Mouse (Mus musculus): Measurements from ENCODE around the gene Oas1c. TPM values are rescaled to one million over a fixed set of nuclear protein-coding genes. Genes with fewer than 3 reads are reported as not detected.
"Not testable (repeated sequence)": the region's sequence is repeated elsewhere in the genome, so short reads cannot be mapped to it uniquely, and the experiment has no call there.

The Oas1c gene
- polyA plus RNA-seq, 1 experiment from 2014 or later, result 3.1 TPM

DNA sequence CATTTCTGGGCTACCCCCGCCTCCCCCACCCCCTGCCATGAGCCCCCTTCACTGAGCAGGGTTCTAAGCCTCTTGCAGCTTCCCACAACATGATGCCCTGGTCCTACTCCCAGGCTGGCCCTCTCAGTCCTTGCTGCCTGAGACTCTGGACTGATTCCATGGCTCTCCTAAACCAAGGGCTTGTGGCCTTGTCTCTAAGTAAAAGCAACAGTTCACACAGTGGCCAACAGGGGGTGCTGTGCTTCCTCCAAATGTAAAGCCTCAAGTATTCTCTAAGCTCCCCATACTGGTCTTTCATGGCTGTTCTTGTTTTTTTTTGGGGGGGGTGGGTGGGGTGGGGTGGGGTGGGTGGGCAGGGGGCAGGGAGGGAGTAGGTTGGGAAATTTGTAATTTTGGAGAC is 5.9 kb downstream of the Oas1c start:
- Histone ChIP-seq H3K79me2 (ENCODE audit: inconsistent target) (no peaks in the 10 kb centered on the region), H3K36me3 (ENCODE audit: inconsistent target) (peaks cover 12% of the 10 kb centered on the region; the same call in 1 of the 2 replicates), H3K27ac (no peak overlapping the region), H3K4me3 (ENCODE audit: inconsistent target) (no peak overlapping the region)
- WGBS (ENCODE audit: missing documents), result 100% methylated on average over 1 of the region's 1 CpGs

DNA sequence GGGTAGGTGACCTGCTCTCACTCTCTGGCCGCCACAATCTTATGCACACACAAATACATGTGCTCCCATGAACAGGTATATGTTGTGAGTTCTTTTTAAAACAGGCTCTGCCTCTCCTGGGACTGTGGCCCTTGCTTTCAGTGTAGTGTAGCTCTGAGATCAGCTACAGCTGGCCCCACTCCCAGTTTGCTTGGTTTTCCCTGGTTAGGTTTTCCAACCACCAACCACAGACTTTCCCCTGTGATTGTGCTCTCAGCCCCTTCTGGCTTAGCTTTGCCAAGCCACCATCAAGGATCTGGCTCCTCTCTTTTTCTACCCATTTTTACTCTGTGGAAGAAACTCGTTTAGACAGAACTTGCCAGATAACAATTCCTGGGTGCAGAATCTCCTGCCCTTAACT is 8.7 kb downstream of the Oas1c start:
- H3K4me3 ChIP-seq (ENCODE audit: inconsistent target), result no peak overlapping the region
- 59% methylated on average over 2 of the region's 2 CpGs for WGBS (ENCODE audit: missing documents)

DNA sequence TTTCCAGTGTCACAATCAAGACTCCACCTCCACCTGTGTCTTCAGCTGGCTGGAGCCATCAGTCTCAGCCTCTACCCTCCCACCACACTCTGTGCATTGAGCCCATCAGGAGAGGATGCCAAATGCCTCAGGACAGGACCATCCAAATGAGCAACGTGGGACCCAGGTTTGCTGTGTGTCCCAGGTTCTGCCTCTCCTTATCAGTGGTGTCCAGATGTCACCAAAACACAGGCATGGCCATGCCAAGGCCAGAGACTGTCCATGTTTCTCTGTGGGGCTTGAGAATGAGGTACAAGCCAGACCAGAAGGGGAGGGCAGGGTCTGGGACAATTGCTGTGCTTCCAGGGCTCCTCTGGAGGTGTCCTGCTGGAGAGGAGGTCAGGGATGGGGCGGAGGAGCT is 13.4 kb downstream of the Oas1c start:
- not testable (repeated sequence) for H3K36me3 ChIP-seq (ENCODE audit: inconsistent target); H3K4me3 ChIP-seq (ENCODE audit: inconsistent target); H3K79me2 ChIP-seq (ENCODE audit: inconsistent target); H3K27ac ChIP-seq
- WGBS (ENCODE audit: missing documents), result 44% methylated on average over 1 of the region's 2 CpGs

More for the DNA sequence above, 8.7 kb downstream of the Oas1c start:
- Histone ChIP-seq H3K36me3 (ENCODE audit: inconsistent target) (peaks cover 12% of the 10 kb centered on the region; the same call in 1 of the 2 replicates), H3K79me2 (ENCODE audit: inconsistent target) (no peaks in the 10 kb centered on the region), H3K27ac (no peak overlapping the region)

DNA sequence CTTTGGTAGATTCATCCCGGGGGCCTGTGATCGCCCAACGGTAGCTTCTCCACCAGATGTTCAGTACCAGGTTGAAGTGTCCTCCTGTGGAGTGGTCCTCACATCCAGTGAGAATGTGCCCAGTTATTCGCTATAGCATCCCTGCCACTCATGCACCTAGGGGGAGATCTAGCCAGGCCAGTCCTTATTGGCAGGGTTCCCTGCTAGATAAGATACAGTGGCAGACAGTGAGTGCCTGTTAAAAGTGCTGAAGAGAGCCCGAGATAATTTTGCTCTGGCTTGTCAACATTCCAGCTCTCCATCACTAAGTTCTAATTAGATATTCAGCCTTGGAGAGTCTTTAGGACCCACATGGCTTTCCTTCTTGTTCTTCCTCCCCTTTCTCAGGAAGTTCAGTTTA is 14.2 kb downstream of the Oas1c start:
- 87% methylated on average over 5 of the region's 5 CpGs for WGBS (ENCODE audit: missing documents)

DNA sequence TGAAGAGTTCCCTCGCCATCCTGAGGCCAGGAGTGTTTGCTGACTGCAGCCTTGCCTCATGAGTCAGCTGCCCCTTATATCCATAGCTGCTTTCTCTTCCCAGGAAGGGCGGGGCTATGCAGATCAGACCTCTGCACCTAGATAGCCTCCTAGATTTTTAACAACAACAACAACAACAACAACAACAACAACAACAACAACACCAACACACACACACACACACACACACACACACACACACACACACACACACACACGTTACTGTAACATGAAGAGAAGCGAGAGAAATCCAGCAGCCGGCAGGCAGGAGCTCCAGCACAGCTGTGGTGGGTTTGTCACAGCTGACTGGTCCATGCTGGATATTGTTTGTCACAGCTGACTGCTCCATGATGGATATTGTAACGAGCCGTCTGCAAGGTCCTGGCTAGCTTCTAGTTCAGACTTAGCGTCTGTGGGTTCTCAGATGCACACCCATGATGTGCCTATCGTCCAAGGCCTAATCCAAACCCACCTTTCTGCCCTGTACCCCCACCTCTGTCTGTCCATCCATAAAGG is 16.8 kb downstream of the Oas1c start, which contains the start of gene Oas1e:
Gene Oas1e, minus strand, starts transcription at position 51 of the 555 bp plus-strand sequence.
- H3K36me3 ChIP-seq (ENCODE audit: inconsistent target); H3K79me2 ChIP-seq (ENCODE audit: inconsistent target); H3K27ac ChIP-seq; H3K4me3 ChIP-seq (ENCODE audit: inconsistent target): not testable (repeated sequence)
- 89% methylated on average over 9 of the region's 9 CpGs for WGBS (ENCODE audit: missing documents)

More for the DNA sequence above, 14.2 kb downstream of the Oas1c start:
- H3K27ac ChIP-seq; H3K36me3 ChIP-seq (ENCODE audit: inconsistent target); H3K4me3 ChIP-seq (ENCODE audit: inconsistent target); H3K79me2 ChIP-seq (ENCODE audit: inconsistent target): not testable (repeated sequence)

DNA sequence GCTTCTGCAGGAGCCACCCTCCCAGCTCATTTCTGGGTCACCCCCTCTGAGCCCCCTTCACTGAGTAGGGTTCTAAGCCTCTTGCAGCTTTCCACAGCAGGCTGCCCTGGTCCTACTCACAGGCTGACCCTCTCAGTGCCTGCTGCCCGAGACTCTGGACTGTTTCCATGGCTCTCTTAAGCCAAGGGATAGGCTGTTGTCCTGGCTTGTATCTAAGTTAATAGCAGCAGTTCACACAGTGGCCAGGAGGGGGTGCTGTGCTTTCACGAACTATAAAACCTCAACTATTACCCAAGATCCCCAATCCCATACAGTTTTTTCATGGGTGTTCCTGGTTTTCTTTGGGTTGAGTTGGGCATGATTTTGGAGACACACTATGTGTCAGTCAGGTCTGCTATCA is 19.3 kb downstream of the Oas1c start:
- no peak overlapping the region for H3K4me3 ChIP-seq (ENCODE audit: inconsistent target)
- WGBS (ENCODE audit: missing documents), result 5% methylated on average over 2 of the region's 2 CpGs
- no peaks in the 10 kb centered on the region for H3K79me2 ChIP-seq (ENCODE audit: inconsistent target)
- no peak overlapping the region for H3K27ac ChIP-seq
- H3K36me3 ChIP-seq (ENCODE audit: inconsistent target), result no peaks in the 10 kb centered on the region

DNA sequence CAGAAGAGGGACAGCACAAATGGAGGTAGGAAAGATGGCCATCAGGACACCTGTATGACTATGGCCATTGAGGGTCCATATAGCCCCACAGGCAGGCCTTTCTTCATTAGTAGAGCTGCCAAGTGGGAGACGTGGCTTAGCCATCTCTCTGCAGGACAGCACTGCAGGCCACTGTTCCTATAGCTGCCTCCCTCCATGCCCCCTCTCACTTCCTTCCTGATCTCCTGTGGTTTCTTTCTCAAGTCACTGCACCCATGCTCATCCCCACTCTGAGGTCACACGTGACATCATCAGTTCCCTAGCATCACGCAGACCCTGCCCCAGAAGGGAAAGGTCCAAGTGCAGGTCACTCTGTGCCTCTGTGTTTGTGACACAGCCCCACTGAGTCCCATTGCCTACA is 25.3 kb downstream of the Oas1c start:
- Histone ChIP-seq H3K4me3 (ENCODE audit: inconsistent target) (no peak overlapping the region), H3K79me2 (ENCODE audit: inconsistent target) (no peaks in the 10 kb centered on the region), H3K27ac (no peak overlapping the region), H3K36me3 (ENCODE audit: inconsistent target) (no peaks in the 10 kb centered on the region)
- 5% methylated on average over 3 of the region's 3 CpGs for WGBS (ENCODE audit: missing documents)

DNA sequence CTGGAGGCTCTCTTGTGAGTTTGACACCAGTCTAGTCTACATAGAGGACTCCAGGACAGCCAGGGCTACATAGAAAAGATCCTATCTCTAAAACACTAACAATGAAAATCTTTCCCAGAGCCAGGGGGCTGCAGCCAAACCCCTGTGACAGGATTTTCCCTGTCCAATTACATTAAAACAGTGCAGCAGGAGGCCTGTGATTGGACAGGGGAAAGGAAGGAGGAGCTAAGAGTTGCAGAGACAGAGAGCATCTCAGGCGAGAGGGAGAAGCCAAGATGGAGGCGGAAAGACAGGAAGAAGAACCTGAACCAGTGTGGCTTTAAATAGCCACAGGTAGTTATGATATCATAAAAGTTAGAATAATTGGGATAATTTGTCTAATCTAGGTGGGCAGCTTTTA is 29.9 kb downstream of the Oas1c start:
- peaks cover under 1% of the 10 kb centered on the region for H3K79me2 ChIP-seq (ENCODE audit: inconsistent target)
- H3K36me3 ChIP-seq (ENCODE audit: inconsistent target), result no peaks in the 10 kb centered on the region
- no peak overlapping the region for H3K27ac ChIP-seq
- H3K4me3 ChIP-seq (ENCODE audit: inconsistent target), result no peak overlapping the region
- WGBS (ENCODE audit: missing documents), result 100% methylated on average over 2 of the region's 2 CpGs

DNA sequence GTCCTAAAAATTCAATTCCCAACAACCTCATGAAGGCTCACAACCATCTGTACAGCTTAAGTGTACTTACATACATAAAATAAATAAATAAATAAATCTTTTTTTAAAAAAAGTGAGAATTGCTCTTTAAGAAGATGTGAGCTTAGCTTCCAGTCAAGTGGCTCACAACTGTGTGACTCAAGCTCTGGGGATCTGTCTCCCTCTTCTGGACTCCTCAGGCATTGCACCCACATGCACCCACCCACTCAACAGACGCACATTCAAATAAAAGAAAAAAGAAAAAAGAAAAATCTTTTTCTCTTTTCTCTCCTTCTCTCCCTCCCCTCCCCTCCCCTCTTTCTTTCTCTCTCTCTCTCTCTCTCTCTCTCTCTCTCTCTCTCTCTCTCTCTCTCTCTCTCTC is 30.7 kb downstream of the Oas1c start:
- Histone ChIP-seq H3K4me3 (ENCODE audit: inconsistent target) (no peak overlapping the region), H3K36me3 (ENCODE audit: inconsistent target) (no peaks in the 10 kb centered on the region), H3K27ac (no peak overlapping the region), H3K79me2 (ENCODE audit: inconsistent target) (peaks cover 9% of the 10 kb centered on the region)
- whole genome bisulfite sequencing (ENCODE audit: missing documents), result 100% methylated on average over 1 of the region's 1 CpGs

DNA sequence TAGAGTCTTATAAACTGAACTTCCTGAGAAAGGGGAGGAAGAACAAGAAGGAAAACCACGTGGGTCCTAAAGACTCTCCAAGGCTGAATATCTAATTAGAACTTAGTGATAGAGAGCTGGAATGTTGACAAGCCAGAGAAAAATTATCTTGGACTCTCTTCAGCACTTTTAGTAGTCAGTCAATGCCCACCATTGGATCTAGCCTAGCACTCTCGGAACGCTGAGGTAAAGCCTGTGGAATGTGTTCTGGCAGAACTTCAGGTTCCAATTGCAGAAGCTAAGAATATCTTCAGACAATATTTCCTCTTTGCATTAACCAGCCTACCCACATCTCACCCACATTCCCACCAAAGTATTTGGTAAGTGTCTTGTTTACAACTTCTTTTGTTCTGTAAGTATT is 32.4 kb downstream of the Oas1c start:
- Histone ChIP-seq H3K27ac (0 out of 2 replicates have a peak overlapping the region, but pooled peaks have one; percentile 5), H3K79me2 (ENCODE audit: inconsistent target) (peaks cover 26% of the 10 kb centered on the region), H3K36me3 (ENCODE audit: inconsistent target) (peaks cover 2% of the 10 kb centered on the region; the same call in 1 of the 2 replicates), H3K4me3 (ENCODE audit: inconsistent target) (no peak overlapping the region)
- WGBS (ENCODE audit: missing documents), result 4% methylated on average over 3 of the region's 3 CpGs

DNA sequence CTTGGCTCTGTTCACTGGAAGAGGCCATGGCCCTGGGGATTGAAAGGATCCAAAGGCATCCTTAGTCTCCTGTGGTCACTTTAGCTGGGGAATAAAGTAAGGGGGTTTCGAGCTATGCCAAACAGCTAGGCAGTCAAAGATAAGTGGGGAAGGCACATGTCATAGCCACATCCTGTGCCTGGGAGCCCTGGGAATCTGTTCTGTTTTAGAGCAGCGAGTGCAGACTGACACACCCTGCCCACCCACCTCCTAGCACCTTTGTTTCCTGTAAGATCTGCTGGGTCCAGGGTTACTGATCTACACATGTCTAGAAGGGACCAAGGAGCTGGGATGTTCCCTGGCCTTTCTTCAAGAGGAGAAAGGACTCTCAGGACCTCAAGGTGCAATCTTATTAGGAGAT is 33.4 kb downstream of the Oas1c start:
- Histone ChIP-seq H3K79me2 (ENCODE audit: inconsistent target) (peaks cover 36% of the 10 kb centered on the region), H3K27ac (no peak overlapping the region), H3K4me3 (ENCODE audit: inconsistent target) (no peak overlapping the region), H3K36me3 (ENCODE audit: inconsistent target) (peaks cover 12% of the 10 kb centered on the region)
- 57% methylated on average over 2 of the region's 2 CpGs for WGBS (ENCODE audit: missing documents)

DNA sequence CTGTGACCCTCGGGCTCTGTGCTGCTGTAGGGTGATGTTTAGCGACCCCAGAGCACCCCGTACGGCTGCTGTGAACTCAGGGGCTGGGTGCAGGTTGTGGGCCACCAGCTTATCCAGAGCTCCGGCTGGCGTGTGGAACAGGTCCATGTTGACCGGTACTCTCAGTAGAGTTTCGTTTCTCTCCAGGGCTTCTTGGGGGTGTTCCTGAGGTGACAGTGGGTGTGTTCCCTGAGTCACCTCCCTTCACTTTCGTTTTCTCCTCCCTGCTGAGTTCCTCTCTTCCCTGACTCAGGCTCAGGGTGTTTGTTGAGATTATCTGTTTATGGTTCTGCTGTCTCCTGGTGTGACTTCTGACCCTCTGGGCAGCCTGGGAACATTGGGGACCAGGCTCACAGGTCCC is 34.8 kb downstream of the Oas1c start, which contains the start of gene Oas3:
Gene Oas3, minus strand, starts transcription at position 184 of the 400 bp plus-strand sequence.
- peaks cover 47% of the 10 kb centered on the region for H3K79me2 ChIP-seq (ENCODE audit: inconsistent target)
- 3% methylated on average over 9 of the region's 9 CpGs for WGBS (ENCODE audit: missing documents)
- H3K36me3 ChIP-seq (ENCODE audit: inconsistent target), result peaks cover 27% of the 10 kb centered on the region
- peak within 1 kb of the TSS; percentile 80 for H3K27ac ChIP-seq
- H3K4me3 ChIP-seq (ENCODE audit: inconsistent target), result peak within 1 kb of the TSS; percentile 78

DNA sequence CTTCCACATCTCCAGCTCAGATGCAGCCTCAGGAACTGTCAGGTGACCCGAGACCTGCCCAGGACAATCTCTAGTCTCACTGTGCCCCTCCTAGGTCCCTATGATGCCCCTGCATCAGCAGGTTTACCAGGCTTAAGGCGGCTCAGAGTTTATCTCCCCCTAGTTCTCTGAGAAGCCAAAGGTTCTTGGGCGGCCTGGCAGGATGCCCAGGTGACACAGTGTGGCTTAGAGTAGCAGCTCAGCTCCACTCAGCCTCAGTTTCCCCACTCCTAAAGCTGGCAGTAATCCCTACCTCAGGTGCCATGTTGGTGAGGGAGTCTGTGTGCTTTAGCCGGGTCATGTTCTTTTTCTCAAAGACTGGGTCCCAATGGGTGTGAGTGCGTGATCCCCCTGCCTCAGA is 35.5 kb downstream of the Oas1c start:
- Histone ChIP-seq H3K79me2 (ENCODE audit: inconsistent target) (peaks cover 53% of the 10 kb centered on the region), H3K27ac (peak overlapping the region; percentile 80), H3K4me3 (ENCODE audit: inconsistent target) (peak overlapping the region; percentile 78), H3K36me3 (ENCODE audit: inconsistent target) (peaks cover 33% of the 10 kb centered on the region)
- 82% methylated on average over 5 of the region's 5 CpGs for WGBS (ENCODE audit: missing documents)

DNA sequence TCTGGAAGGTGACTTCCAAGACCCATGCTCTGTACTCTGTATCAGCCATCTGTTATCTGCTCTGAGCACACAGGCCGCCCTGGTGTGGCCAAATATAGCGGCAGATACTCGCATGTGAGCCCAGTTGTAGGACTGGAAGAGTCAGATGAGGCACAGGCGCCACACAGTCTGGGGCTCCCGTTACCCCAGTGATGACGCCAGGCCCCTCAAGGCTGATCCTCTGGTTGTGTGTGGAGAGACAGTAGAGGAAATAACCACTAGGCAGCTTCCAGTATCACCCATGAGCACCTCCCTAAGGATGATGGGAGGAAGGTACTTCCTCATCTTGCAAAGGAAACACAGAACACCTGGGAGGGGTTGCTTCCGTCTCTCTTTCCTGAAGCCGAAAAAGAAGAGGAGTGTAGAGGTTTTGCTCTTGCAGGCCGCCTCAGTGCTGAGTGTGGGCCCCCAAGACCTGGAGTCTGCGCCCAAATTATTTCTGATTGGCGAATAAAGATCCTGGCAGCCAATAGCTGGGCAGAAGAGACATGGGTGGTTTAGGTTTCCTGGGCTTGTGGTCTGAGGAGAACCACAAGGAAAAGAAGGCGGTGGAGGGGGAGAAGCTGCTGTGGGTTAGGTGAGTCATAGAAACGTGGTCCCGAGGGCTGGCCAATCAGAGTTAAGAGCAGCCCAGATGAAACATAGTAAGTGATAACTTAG is 36.9 kb downstream of the Oas1c start:
- peak overlapping the region; percentile 80 for H3K27ac ChIP-seq
- peak overlapping the region; percentile 78; the same call in 1 of the 2 replicates for H3K4me3 ChIP-seq (ENCODE audit: inconsistent target)
- peaks cover 65% of the 10 kb centered on the region for H3K79me2 ChIP-seq (ENCODE audit: inconsistent target)
- 5% methylated on average over 14 of the region's 14 CpGs for WGBS (ENCODE audit: missing documents)
- H3K36me3 ChIP-seq (ENCODE audit: inconsistent target), result peaks cover 47% of the 10 kb centered on the region

DNA sequence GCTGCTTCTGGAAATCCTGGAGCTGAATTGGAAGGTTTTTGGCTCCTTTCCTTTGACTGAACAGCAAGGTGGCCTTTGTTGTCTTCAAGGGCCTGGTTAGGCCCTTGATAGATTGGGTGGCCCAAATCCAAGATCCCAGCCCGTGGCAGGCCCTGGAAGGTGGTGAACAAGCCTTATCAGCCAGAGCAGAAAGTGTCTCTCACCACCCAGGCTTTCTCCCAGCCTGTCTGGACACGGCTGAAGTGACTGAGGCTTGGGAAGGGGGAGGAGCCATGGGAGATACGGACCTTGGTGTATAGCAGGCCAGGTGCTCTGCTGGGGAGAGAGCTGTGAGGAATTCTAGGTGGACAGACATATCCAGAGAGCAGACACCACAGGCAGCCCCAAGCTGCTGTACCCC is 42.9 kb downstream of the Oas1c start:
- Histone ChIP-seq H3K4me3 (ENCODE audit: inconsistent target) (no peak overlapping the region), H3K79me2 (ENCODE audit: inconsistent target) (peaks cover 65% of the 10 kb centered on the region), H3K27ac (no peak overlapping the region), H3K36me3 (ENCODE audit: inconsistent target) (peaks cover 94% of the 10 kb centered on the region)
- WGBS (ENCODE audit: missing documents), result 91% methylated on average over 2 of the region's 3 CpGs
